Mouse (Mus musculus) mesoderm, embryonic 11.5 days (tissue): ENCODE results near the gene Wars.

ENCODE experiments used
- DNase-seq: peaks from one replicate; pipeline ENCODE4 v3.0.0-alpha.2; 2012; ENCODE audit warnings: low read depth, low spot score

The Wars gene

DNA sequence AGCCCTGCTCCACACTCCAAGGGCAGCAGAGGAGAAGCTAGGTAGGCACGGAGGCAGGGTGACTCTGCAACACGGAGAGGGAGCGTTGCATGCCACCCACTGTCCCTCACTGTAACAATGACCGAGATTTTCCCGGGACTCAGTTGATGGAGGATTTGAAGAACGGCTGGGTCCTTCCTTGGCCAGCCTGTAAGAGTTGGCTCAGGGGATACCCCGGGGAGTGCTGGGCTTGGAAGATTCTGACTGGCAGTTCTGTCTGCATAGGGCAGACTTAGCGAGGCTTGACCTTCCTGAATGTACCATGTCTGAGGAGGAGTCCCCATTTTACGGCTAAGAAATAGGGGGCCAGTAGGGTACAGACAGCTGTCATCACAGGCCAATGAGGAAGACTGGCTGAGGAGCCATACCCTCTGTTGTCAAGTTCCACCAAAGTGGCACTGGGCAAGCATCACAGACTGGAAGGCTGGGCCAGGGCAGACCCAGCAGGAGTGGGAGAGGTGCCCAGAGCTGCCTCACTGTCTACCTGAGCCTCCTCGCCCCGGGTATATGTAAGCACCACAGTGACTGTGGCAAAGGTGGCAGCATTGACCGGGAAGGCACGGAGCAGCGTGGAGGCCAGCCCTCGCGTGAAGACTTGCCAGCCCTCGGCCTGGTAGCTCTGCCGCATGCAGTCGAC is 67.6 kb downstream of the Wars start:
- no peak for DNase-seq

DNA sequence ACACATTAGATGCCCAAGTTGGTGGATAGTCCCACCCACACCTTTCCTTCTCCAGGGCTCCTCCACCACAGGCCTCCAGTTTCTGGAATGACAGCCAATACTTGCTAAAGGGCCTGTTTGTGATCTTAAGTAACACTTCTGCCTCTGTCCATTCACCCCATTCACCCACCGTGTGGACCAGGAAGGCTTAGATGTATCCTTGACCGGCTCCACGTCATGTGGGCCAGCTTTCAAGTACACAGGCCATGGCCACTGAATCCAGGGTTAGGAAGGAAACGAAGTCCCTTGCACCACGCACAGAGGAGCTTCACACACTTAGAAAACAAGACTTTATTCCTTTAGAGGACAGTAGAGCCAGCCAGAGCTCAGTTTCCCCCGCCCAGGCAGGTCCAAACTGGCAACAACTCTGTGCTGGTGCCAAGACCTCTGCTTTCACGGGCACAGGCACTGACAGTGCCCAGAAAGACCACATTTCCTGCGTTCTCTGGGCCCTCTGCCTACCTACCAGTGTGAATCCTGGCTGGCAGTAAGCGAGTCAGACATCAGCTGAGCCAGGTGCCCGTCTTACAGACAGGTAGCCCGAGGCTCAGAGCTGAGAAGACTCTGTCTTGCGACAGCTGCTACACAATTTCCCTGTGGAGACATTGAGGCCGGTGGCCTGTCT is 68.3 kb downstream of the Wars start:
- no peak for DNase-seq

DNA sequence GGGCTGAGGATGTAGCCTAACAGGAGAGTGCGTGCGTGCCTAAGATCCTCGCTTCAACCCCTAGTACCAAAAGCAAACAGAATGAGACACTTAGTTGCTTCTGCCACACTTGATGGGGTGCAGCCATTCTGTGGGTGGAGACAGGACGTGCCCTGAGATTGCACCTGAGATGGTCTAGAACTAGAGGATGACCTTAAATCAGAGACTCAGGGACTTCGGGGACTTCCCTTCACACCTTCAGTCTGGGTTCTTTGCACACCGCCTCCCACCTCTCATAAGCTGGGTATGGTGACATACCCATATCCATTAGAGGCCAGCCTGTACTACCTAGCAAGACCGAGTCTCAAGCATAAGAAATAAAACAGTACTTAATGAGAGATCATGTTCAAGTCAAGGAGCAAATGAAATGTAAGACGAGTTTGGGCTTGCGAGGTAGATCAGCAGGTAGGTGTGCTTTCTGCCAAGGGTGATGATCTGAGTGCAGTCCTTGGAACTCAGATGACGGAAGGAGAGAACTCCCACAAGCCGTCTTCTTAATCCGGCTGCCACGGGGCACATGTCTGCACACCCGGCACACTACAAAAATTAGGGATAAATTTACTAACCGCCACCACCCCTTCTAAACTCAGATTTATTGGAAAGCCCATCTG is 69.6 kb downstream of the Wars start:
- DNase-seq: no peak

DNA sequence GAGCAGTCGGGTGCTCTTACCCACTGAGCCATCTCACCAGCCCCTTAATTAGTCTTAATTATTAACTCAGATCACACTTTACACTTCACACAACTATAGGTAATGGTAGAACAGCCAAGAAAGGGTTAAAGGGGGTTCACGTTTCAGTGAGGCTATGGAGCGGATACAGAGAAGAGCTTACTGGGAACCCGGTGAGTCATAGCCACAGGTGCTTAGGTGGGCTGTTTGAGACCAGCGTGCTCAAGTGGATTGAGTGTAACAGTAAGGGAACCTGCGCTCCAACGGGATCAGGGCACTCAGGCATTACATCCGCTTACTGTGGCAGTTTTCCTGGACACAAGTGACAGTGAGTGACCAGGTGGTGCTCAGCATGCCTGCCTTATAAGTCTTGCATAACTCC is 70.9 kb downstream of the Wars start:
- DNase-seq: no peak

DNA sequence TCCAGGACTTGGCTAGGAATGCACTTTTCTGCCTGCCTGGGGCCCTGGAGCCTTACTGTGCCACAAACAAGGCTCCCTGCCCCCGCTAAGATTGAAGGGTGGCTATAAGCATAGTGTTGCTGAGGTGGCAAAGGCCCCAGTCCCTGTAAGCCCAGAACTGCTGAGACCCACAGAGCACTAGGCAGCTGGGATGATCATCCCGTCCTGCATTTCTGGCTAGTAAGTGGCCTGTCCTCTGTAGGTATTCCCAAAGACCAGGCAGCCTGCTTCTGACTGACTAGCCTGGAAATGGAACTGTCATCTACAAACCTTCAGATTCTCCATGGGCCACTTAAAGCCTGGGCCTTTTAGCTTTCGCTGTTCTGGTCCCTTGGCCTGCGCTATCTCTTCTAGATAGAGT is 73.5 kb downstream of the Wars start:
- no peak for DNase-seq

DNA sequence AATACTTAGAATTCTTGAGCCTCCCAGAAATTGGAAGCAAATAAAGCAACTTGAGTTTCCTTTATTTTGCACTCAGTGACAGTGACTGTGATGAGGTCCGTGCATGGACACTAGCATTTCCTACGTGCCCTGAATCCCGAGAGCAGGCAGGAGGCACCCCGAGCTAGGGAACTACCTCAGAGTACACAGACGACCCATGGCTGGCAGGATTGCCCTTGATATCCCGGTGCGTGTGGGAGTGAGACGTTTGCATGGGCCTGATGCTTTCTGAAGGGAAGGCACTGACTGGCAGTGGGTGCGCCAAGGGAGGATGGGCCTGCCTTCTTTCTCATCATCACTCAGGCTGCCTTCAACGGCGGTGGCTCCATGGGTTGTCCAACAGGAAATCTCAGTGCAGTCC is 77.4 kb downstream of the Wars start:
- DNase-seq: no peak

DNA sequence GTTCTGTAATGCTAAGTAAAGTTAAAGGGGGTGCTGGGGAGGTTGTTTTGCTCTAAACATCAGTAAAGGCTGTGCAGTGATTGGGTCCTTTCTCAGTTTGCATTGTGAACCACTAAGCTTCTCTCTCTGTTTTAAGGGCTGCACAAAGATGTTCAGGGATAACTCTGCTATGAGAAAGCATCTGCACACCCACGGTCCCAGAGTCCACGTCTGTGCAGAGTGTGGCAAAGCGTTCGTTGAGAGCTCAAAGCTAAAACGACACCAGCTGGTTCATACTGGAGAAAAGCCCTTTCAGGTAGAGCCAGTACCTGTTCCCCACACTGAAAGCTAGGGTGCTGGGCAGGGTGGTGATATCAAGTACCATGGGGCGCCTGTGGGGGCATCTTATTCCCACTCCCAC is 79.5 kb downstream of the Wars start:
- DNase-seq: no peak

DNA sequence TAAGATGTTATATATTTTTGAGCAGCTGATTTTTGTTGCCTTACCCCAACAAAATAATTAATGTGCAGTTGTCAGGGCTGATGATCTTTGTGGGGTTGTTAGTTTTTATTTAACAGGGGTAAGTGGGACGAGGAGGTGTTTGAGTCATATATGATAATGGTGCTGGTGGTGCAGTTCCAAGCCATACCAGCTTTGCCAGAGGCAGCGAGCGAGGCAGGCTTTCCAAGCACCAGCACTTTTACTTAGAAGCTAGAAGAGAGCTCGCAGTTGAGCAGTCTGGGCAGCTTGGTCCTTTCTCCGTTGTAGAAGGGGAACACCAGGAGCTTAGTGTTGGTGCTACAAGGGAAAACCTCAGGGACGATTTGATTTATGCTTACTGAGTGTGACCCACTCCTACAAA is 81.5 kb downstream of the Wars start:
- no peak for DNase-seq

DNA sequence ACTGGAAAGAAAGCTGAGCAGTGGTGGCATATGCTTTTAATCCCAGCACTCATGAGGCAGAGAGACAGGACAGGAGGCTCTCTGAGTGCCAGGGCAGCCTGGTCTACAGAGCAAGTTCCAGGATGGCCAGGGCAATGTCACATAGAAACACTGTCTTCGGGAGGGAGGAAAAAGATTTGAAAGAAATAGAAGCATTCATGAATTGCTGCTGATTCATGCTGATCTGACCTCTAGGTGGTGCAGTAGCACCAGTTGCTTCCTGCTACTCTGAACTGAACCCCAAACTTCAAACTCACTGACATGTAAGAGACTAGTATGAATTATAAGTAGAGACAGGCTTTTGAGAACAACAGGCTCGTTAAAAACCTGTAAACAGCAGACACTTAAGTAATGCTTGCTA is 82.8 kb downstream of the Wars start:
- DNase-seq: no peak

DNA sequence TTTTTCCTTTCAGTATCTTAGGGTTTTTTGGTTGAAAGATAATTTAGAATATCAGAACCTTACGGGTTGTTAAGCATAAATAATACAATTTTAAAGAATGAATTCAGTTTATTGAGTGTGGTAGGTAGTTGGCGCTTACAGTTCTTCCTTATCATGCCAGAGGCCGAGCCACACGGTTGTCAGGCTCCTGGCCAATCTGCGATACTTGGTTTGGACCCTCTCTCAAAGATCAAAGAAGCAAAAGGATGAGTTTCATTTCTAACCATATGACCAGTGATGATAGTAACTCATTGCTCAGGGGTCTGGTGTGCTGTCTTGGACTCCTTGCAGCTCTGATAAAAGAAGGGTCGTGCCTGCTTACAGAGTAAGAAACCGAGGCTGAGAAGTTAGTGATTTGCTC is 83.7 kb downstream of the Wars start:
- no peak for DNase-seq
